10 mouse cellular contexts compared by ENCODE assay signal in genomic region chr9:21000811-21001210, GRCm38 (mm10). TPM values are rescaled to one million over a fixed set of nuclear protein-coding genes. Genes with fewer than 3 reads are reported as not detected.
DNase-seq lines count a peak whose midpoint lies in the region; ATAC-seq and TF ChIP-seq lines count a peak whose summit lies in the region.
"Had no signal": no experiment of that assay in that cellular context is flagged by ENCODE, and none has a peak within 500 bp of the region (broad histone marks: within the 10 kb centered on the region; RNA-seq: fewer than 3 reads in every experiment).

No protein-coding gene starts in this region.

- peaks cover 9% of the 10 kb centered on the region for H3K4me1 ChIP-seq in heart, embryonic 15.5 days (replicated peaks)
- H3K4me1 ChIP-seq in MEL (ENCODE audit: control insufficient read depth in 1 of 2, insufficient read depth in 2 of 2, low read length in 2 of 2), result peaks cover 9 to 20% of the 10 kb centered on the region in 2 experiments

- TF ChIP-seq POLR2A in MEL (IDR thresholded peaks at IDR 0.05; ENCODE audit: control insufficient read depth in 1 of 2, insufficient read depth in 1 of 2, low read depth in 1 of 2, low read length in 2 of 2, poor library complexity in 1 of 2), result no peak

- H3K4me3 ChIP-seq in heart, embryonic 15.5 days, result no peak overlapping the region
- no peak overlapping the region for H3K4me3 ChIP-seq in MEL (ENCODE audit: control insufficient read depth in 1 of 2, insufficient read depth in 1 of 2, low read depth in 2 of 2, low read length in 2 of 2)

- peak in 2 of 3 experiments; percentile 46 to 55; a peak in 4 of 6 replicates for TF ChIP-seq CTCF in MEL (IDR thresholded peaks at IDR 0.05 in 2 of 3, conservative IDR thresholded peaks at IDR 0.05 in 1 of 3; ENCODE audit: control insufficient read depth in 1 of 3, insufficient read depth in 1 of 3, low read depth in 2 of 3, low read length in 3 of 3, poor library complexity in 1 of 3, severe bottlenecking in 1 of 3)

- no peak for ATAC-seq in heart, embryonic 15.5 days (replicated peaks; ENCODE audit: insufficient number of reproducible peaks, insufficient read depth, low FRiP score, low read depth)

- no peak for TF ChIP-seq EP300 in MEL (IDR thresholded peaks at IDR 0.05; ENCODE audit: low read depth in 1 of 2, low read length in 2 of 2)

- no peak for DNase-seq in heart, postnatal 25 days (ENCODE audit: low spot score)
- peak; percentile 63 for DNase-seq in 416B (ENCODE audit: low read depth)
- DNase-seq in MEL (ENCODE audit: low read depth, low spot score), result peak; percentile 59
- DNase-seq in kidney, postnatal 10 days, result peak; percentile 66
- no peak for DNase-seq in gastrocnemius, adult 8-10 months (ENCODE audit: low spot score in 2 of 2)
- DNase-seq in spleen, postnatal 4 days (ENCODE audit: low spot score in 2 of 2), result no peak
- DNase-seq in spleen, postnatal 10 days (ENCODE audit: low spot score in 2 of 2), result no peak
- DNase-seq: adrenal gland, adult 8-10 months; gastrocnemius, postnatal 36 days had no signal

- no peak for TF ChIP-seq RAD21 in MEL (IDR thresholded peaks at IDR 0.05; ENCODE audit: low read depth, low read length)

- H3K27me3 ChIP-seq in heart, embryonic 15.5 days, result no peaks in the 10 kb centered on the region
- no peaks in the 10 kb centered on the region for H3K27me3 ChIP-seq in MEL (ENCODE audit: control insufficient read depth in 1 of 2, insufficient read depth in 2 of 2, low read length in 2 of 2)

- peaks cover 9% of the 10 kb centered on the region for H3K79me2 ChIP-seq in MEL (ENCODE audit: control insufficient read depth, insufficient read depth, low read length, poor library complexity)

- peaks cover 12% of the 10 kb centered on the region; the same call in 1 of the 2 replicates for H3K36me3 ChIP-seq in heart, embryonic 15.5 days
- peaks cover 3 to 26% of the 10 kb centered on the region in 2 experiments for H3K36me3 ChIP-seq in MEL (ENCODE audit: control insufficient read depth in 1 of 2, insufficient read depth in 2 of 2, low read length in 2 of 2)

- H3K9ac ChIP-seq in heart, embryonic 15.5 days, result 0 out of 2 replicates have a peak overlapping the region, but pooled peaks have one; percentile 12
- H3K9ac ChIP-seq in MEL (ENCODE audit: control insufficient read depth, low read depth, low read length, poor library complexity, severe bottlenecking), result no peak overlapping the region

- no peak overlapping the region for H3K4me2 ChIP-seq in heart, embryonic 15.5 days

- no peak overlapping the region for H3K27ac ChIP-seq in heart, embryonic 15.5 days
- no peak overlapping the region for H3K27ac ChIP-seq in MEL (ENCODE audit: control insufficient read depth, low read depth, low read length)

- intact Hi-C loops in heart, postnatal 25 days (cut with DNase I), result loop anchor here (2.0 to 5.0 kb wide), 4 partner anchors 24 to 136 kb away; partner anchors contain the start of gene S1pr2

- H3K9me3 ChIP-seq in heart, embryonic 15.5 days (replicated peaks), result no peaks in the 10 kb centered on the region
- H3K9me3 ChIP-seq in MEL (replicated peaks; ENCODE audit: insufficient read depth, low read length), result no peaks in the 10 kb centered on the region

TF ChIP-seq in MEL, 35 proteins besides CTCF, POLR2A, EP300 and RAD21:
- TF ChIP-seq JUND (IDR thresholded peaks at IDR 0.05; ENCODE audit: low read depth, low read length), result no peak
- TF ChIP-seq MYB (IDR thresholded peaks at IDR 0.05; ENCODE audit: low read depth, low read length), result no peak
- no peak for TF ChIP-seq SMC3 (IDR thresholded peaks at IDR 0.05; ENCODE audit: low read depth, low read length)
- no peak for TF ChIP-seq POLR2AphosphoS5 (IDR thresholded peaks at IDR 0.05; ENCODE audit: borderline replicate concordance, low read depth, low read length)
- TF ChIP-seq UBTF (IDR thresholded peaks at IDR 0.05; ENCODE audit: borderline replicate concordance, insufficient read depth, low read depth, low read length), result no peak
- TF ChIP-seq MXI1 (IDR thresholded peaks at IDR 0.05; ENCODE audit: low read depth, low read length), result no peak
- TF ChIP-seq NRF1 (IDR thresholded peaks at IDR 0.05; ENCODE audit: insufficient read depth, low read depth, low read length, poor library complexity, severe bottlenecking), result no peak
- TF ChIP-seq HCFC1 (IDR thresholded peaks at IDR 0.05; ENCODE audit: low read depth, low read length), result no peak
- no peak for TF ChIP-seq E2F4 (IDR thresholded peaks at IDR 0.05; ENCODE audit: borderline replicate concordance, low read depth, low read length)
- TF ChIP-seq ELF1 (IDR thresholded peaks at IDR 0.05; ENCODE audit: low read depth, low read length), result no peak
- no peak for TF ChIP-seq MAZ (IDR thresholded peaks at IDR 0.05; ENCODE audit: low read depth, low read length)
- TF ChIP-seq GABPA (IDR thresholded peaks at IDR 0.05; ENCODE audit: low read depth, low read length), result no peak
- no peak for TF ChIP-seq SIN3A (IDR thresholded peaks at IDR 0.05; ENCODE audit: low read length)
- no peak for TF ChIP-seq RCOR1 (IDR thresholded peaks at IDR 0.05; ENCODE audit: low read depth, low read length)

RNA-seq across cellular contexts. Expression of gene Mrpl4, which starts 1.7 kb away (rescaled TPM):
- polyA plus RNA-seq in heart, embryonic 15.5 days (2015; fragmentation: Nextera tagmentation; extraction: Ambion mirVana), result 136 and 147 TPM in 2 replicates
- total RNA-seq in heart, postnatal 25 days (2021), result 100 to 1,000 TPM; 143 to 144 TPM
- 280 and 282 TPM in 2 replicates for total RNA-seq in MEL (2012; rRNA removed)
- polyA plus RNA-seq in MEL (2012; ENCODE audit: insufficient read depth in 1 of 2, insufficient read length in 2 of 2, low read depth in 1 of 2, low replicate concordance in 2 of 2, missing spikeins in 1 of 2), result 100 to 1,000 TPM in 1 of 2 experiments, not detected in 1; 474 TPM
- 10 to 100 TPM; 53.7 to 58.9 (median 55.7) TPM for total RNA-seq in gastrocnemius, adult 8-10 months (2022)

RNA-seq across cellular contexts. Expression of gene Icam1, which starts 15.0 kb away (rescaled TPM):
- polyA plus RNA-seq in heart, embryonic 15.5 days (2015; fragmentation: Nextera tagmentation; extraction: Ambion mirVana), result 13.2 and 24.9 TPM in 2 replicates
- 1 to 10 TPM; 7.7 to 9.6 TPM for total RNA-seq in heart, postnatal 25 days (2021)
- 24.4 and 26.0 TPM in 2 replicates for total RNA-seq in MEL (2012; rRNA removed)
- 10 to 100 TPM in 1 of 2 experiments, not detected in 1; 31.0 TPM for polyA plus RNA-seq in MEL (2012; ENCODE audit: insufficient read depth in 1 of 2, insufficient read length in 2 of 2, low read depth in 1 of 2, low replicate concordance in 2 of 2, missing spikeins in 1 of 2)
- 1 to 10 TPM; 1.3 to 2.3 (median 1.4) TPM for total RNA-seq in gastrocnemius, adult 8-10 months (2022)

RNA-seq across cellular contexts. Expression of gene S1pr2, which starts 24.2 kb away (rescaled TPM):
- polyA plus RNA-seq in heart, embryonic 15.5 days (2015; fragmentation: Nextera tagmentation; extraction: Ambion mirVana), result 16.9 and 26.6 TPM in 2 replicates
- 1 to 10 TPM; 4.2 to 6.7 TPM for total RNA-seq in heart, postnatal 25 days (2021)
- total RNA-seq in MEL (2012; rRNA removed), result 6.4 and 6.6 TPM in 2 replicates
- 10 to 100 TPM in 1 of 2 experiments, not detected in 1; 27.4 TPM for polyA plus RNA-seq in MEL (2012; ENCODE audit: insufficient read depth in 1 of 2, insufficient read length in 2 of 2, low read depth in 1 of 2, low replicate concordance in 2 of 2, missing spikeins in 1 of 2)
- total RNA-seq in gastrocnemius, adult 8-10 months (2022), result 1 to 10 TPM in 1 of 4 experiments, under 1 TPM in 3; 0.46 to 1.1 (median 0.74) TPM

RNA-seq across cellular contexts. Expression of gene Icam4, which starts 28.4 kb away (rescaled TPM):
- polyA plus RNA-seq in heart, embryonic 15.5 days (2015; fragmentation: Nextera tagmentation; extraction: Ambion mirVana), result 1.9 and 2.8 TPM in 2 replicates
- total RNA-seq in heart, postnatal 25 days (2021), result under 1 TPM; 0.26 to 0.64 TPM
- 259 and 260 TPM in 2 replicates for total RNA-seq in MEL (2012; rRNA removed)
- 100 to 1,000 TPM; 193 to 268 TPM for polyA plus RNA-seq in MEL (2012; ENCODE audit: insufficient read depth in 1 of 2, insufficient read length in 2 of 2, low read depth in 1 of 2, low replicate concordance in 2 of 2, missing spikeins in 1 of 2)
- 1 to 10 TPM; 1.3 to 2.7 (median 1.8) TPM for total RNA-seq in gastrocnemius, adult 8-10 months (2022)

RNA-seq across cellular contexts. Expression of gene Icam5, which starts 31.1 kb away (rescaled TPM):
- polyA plus RNA-seq in heart, embryonic 15.5 days (2015; fragmentation: Nextera tagmentation; extraction: Ambion mirVana), result 0.04 and 0.13 TPM in 2 replicates
- not detected for total RNA-seq in heart, postnatal 25 days (2021)
- 4.8 TPM in 2 replicates for total RNA-seq in MEL (2012; rRNA removed)
- polyA plus RNA-seq in MEL (2012; ENCODE audit: insufficient read depth in 1 of 2, insufficient read length in 2 of 2, low read depth in 1 of 2, low replicate concordance in 2 of 2, missing spikeins in 1 of 2), result 1 to 10 TPM in 1 of 2 experiments, not detected in 1; 9.5 TPM
- total RNA-seq in gastrocnemius, adult 8-10 months (2022), result under 1 TPM in 1 of 4 experiments, not detected in 3; 0.08 TPM
- total RNA-seq: gastrocnemius, postnatal 36 days had no signal

Comparison
In these comparisons a context has a peak if more than half of its experiments do, and no peak if none do; other contexts are left out.
1. DNase-seq: peak in 416B (single experiment), MEL (single experiment) and kidney, postnatal 10 days (single experiment); none in heart, postnatal 25 days (single experiment), gastrocnemius, adult 8-10 months (0 of 2), spleen, postnatal 4 days (0 of 2) and spleen, postnatal 10 days (0 of 2).